In the genomic region with DNA sequence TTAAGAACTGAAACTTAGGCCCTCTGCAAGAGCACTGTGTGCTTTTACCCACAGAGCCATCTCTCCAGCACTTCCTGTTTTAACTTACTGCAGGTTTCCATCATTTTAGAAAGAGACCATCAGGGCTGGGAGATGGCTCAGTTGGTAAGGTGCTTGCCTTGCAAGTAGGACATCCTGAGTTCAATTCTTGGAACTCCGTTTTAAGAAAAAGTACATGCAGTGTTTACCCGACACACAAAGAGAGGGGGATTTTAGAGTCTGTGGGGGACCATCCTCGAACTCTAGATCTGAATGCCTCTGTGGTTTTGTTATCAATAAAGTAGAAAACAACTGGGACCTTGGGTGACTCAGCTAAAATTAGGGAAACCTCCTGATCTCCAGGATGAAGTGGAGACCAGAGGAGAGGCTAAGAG, we compare ENCODE assay signal across 36 mouse cellular contexts. TPM values are rescaled to one million over a fixed set of nuclear protein-coding genes. Genes with fewer than 3 reads are reported as not detected.
DNase-seq lines count a peak whose midpoint lies in the region; ATAC-seq and TF ChIP-seq lines count a peak whose summit lies in the region.
"Had no signal": no experiment of that assay in that cellular context is flagged by ENCODE, and none has a peak within 500 bp of the region (broad histone marks: within the 10 kb centered on the region; RNA-seq: fewer than 3 reads in every experiment).

No protein-coding gene starts in this region.

- H3K9ac ChIP-seq in liver, embryonic 12.5 days = no peak overlapping the region
- H3K9ac ChIP-seq in liver, embryonic 14.5 days (replicated peaks) = no peak overlapping the region
- H3K9ac ChIP-seq: forebrain, postnatal 0 days; kidney, embryonic 15.5 days; midbrain, embryonic 12.5 days; neural tube, embryonic 12.5 days had no signal

- peak; percentile 37; the same call in 1 of the 2 replicates for ATAC-seq in liver, embryonic 12.5 days
- ATAC-seq in granulocyte monocyte progenitor cell, adult 5-6 weeks (replicated peaks; ENCODE audit: poor library complexity, severe bottlenecking) = peak; percentile 69
- peak; percentile 37; the same call in 1 of the 2 replicates for ATAC-seq in liver, embryonic 14.5 days (ENCODE audit: insufficient read depth)
- ATAC-seq: forebrain, postnatal 0 days; lung, postnatal 0 days; Patski had no signal

- peaks cover 23% of the 10 kb centered on the region for H3K4me1 ChIP-seq in liver, embryonic 12.5 days
- peaks cover 3 to 15% of the 10 kb centered on the region in 2 experiments; a peak in 3 of 4 replicates for H3K4me1 ChIP-seq in liver, embryonic 14.5 days (replicated peaks; ENCODE audit: control insufficient read depth in 2 of 2, insufficient read depth in 2 of 2, low read length in 1 of 2)
- H3K4me1 ChIP-seq: kidney, embryonic 15.5 days; midbrain, embryonic 12.5 days; neural tube, embryonic 12.5 days had no signal

- 0 out of 2 replicates have a peak overlapping the region, but pooled peaks have one; percentile 19 for H3K4me2 ChIP-seq in liver, embryonic 12.5 days
- no peak overlapping the region for H3K4me2 ChIP-seq in liver, embryonic 14.5 days (ENCODE audit: low read depth)
- H3K4me2 ChIP-seq: kidney, embryonic 15.5 days; midbrain, embryonic 12.5 days; neural tube, embryonic 12.5 days had no signal

- no peak for DNase-seq in liver
- peak in 1 of 3 experiments; percentile 22 for DNase-seq in liver, embryonic 14.5 days (ENCODE audit: low read depth in 3 of 3, low spot score in 3 of 3)
- no peak for DNase-seq in kidney, adult 18-20 months
- DNase-seq in left cerebral cortex, adult 9 months (ENCODE audit: low spot score in 2 of 2) = no peak
- DNase-seq in Muller cell, postnatal 12 days (ENCODE audit: inconsistent ontology term) = no peak
- DNase-seq: adrenal gland, postnatal 25 days; cerebellum, adult 11-12 months; cerebellum, adult 9-11 months; forebrain, postnatal 0 days; heart, postnatal 14 days; kidney, adult 11 months; kidney, postnatal 36 days; lung, adult 18-20 months; thymus, adult 2 months; thymus, postnatal 36 days had no signal

- no peak overlapping the region for H3K27ac ChIP-seq in liver, embryonic 12.5 days
- no peak overlapping the region for H3K27ac ChIP-seq in liver, embryonic 14.5 days
- H3K27ac ChIP-seq: kidney, embryonic 15.5 days; layer of hippocampus, adult 2 months; left cerebral cortex, adult 2 months; midbrain, embryonic 12.5 days; neural tube, embryonic 12.5 days had no signal

- H3K4me3 ChIP-seq in liver, embryonic 12.5 days = no peak overlapping the region
- H3K4me3 ChIP-seq in liver, embryonic 14.5 days (ENCODE audit: insufficient read depth in 1 of 2, low read depth in 2 of 2, low read length in 2 of 2) = no peak overlapping the region
- H3K4me3 ChIP-seq: erythroblast, embryonic 14.5 days; kidney, embryonic 15.5 days; layer of hippocampus, adult 2 months; left cerebral cortex, adult 2 months; midbrain, embryonic 12.5 days; myocyte; neural tube, embryonic 12.5 days had no signal

- no peak for TF ChIP-seq CTCF in liver, embryonic 14.5 days (IDR thresholded peaks at IDR 0.05; ENCODE audit: low read depth)

- H3K9me3 ChIP-seq in liver, embryonic 12.5 days (replicated peaks) = peaks cover 10% of the 10 kb centered on the region
- no peaks in the 10 kb centered on the region for H3K9me3 ChIP-seq in liver, embryonic 14.5 days (ENCODE audit: control insufficient read depth, low read length)
- H3K9me3 ChIP-seq: kidney, embryonic 15.5 days; midbrain, embryonic 12.5 days; neural tube, embryonic 12.5 days had no signal

- no peaks in the 10 kb centered on the region for H3K27me3 ChIP-seq in liver, embryonic 12.5 days (replicated peaks)
- no peaks in the 10 kb centered on the region for H3K27me3 ChIP-seq in liver, embryonic 14.5 days (ENCODE audit: control insufficient read depth, insufficient read depth, low read length)
- H3K27me3 ChIP-seq: kidney, embryonic 15.5 days; midbrain, embryonic 12.5 days; neural tube, embryonic 12.5 days; Patski had no signal

- no peaks in the 10 kb centered on the region for H3K36me3 ChIP-seq in liver, embryonic 12.5 days
- H3K36me3 ChIP-seq in liver, embryonic 14.5 days (replicated peaks; ENCODE audit: control insufficient read depth, insufficient read depth, low read depth) = no peaks in the 10 kb centered on the region
- H3K36me3 ChIP-seq: kidney, embryonic 15.5 days; midbrain, embryonic 12.5 days; neural tube, embryonic 12.5 days had no signal

- WGBS in liver, embryonic 12.5 days (ENCODE audit: insufficient replicate concordance) = 35% methylated on average over 3 of the region's 3 CpGs
- WGBS in liver, embryonic 14.5 days (ENCODE audit: insufficient replicate concordance) = 28% methylated on average over 3 of the region's 3 CpGs

- TF ChIP-seq EP300 in liver, embryonic 14.5 days (IDR thresholded peaks at IDR 0.05; ENCODE audit: low read depth) = no peak

RNA-seq across cellular contexts. Expression of a gene that starts 6.9 kb away (rescaled TPM):
- polyA plus RNA-seq in liver, embryonic 12.5 days (2016; fragmentation: Nextera tagmentation; extraction: Ambion mirVana) = not detected in 2 replicates
- total RNA-seq in granulocyte monocyte progenitor cell, adult 5-6 weeks (2014; fragmentation: Nextera tagmentation) = not detected in 2 replicates
- total RNA-seq in granulocyte monocyte progenitor cell, adult 5-6 weeks (2017) = not detected in 2 replicates
- polyA plus RNA-seq in liver, embryonic 14.5 days (2012; rRNA removed) = not detected in 2 replicates
- polyA plus RNA-seq in liver, embryonic 14.5 days (2014; fragmentation: Nextera tagmentation; extraction: Ambion mirVana) = not detected in 2 replicates
- total RNA-seq: adrenal gland, adult 18-20 months; adrenal gland, postnatal 25 days; forebrain, postnatal 0 days; gastrocnemius, adult 8-10 months; heart, postnatal 14 days; layer of hippocampus, adult 2 months; layer of hippocampus, postnatal 14 days; left cerebral cortex, adult 2 months; left cerebral cortex, postnatal 36 days had no signal
- polyA plus RNA-seq: embryonic facial prominence, embryonic 14.5 days; erythroblast, embryonic 14.5 days; forebrain, embryonic 11.5 days; forebrain, postnatal 0 days; gonadal fat pad, adult 2 months; heart, embryonic 14.5 days; hindbrain, embryonic 11.5 days; kidney, embryonic 15.5 days; lung, postnatal 0 days; midbrain, embryonic 12.5 days; midbrain, postnatal 0 days; myocyte; neural tube, embryonic 12.5 days; Patski had no signal
